Mouse (Mus musculus): ENCODE data around the gene Nell2. TPM values are rescaled to one million over a fixed set of nuclear protein-coding genes. Genes with fewer than 3 reads are reported as not detected.

The Nell2 gene
- 406 and 418 TPM in 2 replicates for polyA plus RNA-seq (2021; fragmentation: Nextera tagmentation)
- long read RNA-seq, experiment 1, transcript Nell2-201 (21 exons, 2,675 nt), result minor isoform, 116 of 1,230 reads
- long read RNA-seq, experiment 1, transcript Nell2-202 (21 exons, 3,220 nt), result major isoform, 170 of 1,230 reads
- long read RNA-seq, experiment 1, partial matches to known transcripts, result 794 of 1,230 reads
- long read RNA-seq, experiment 1, other reads (novel, unspliced or antisense), result 150 of 1,230 reads
- long read RNA-seq, experiment 2, transcript Nell2-202 (21 exons, 3,220 nt), result major isoform, 652 of 4,192 reads
- long read RNA-seq, experiment 2, transcript Nell2-201 (21 exons, 2,675 nt), result minor isoform, 435 of 4,192 reads
- long read RNA-seq, experiment 2, partial matches to known transcripts, result 2,674 of 4,192 reads
- long read RNA-seq, experiment 2, other reads (novel, unspliced or antisense), result 431 of 4,192 reads

GRCm38 (mm10) chr15:95527948-95528861 lies at the start of gene Nell2:
TSS of gene Nell2 (minus strand) at chr15:95528559.

Other genes with a start within 250 kb of the Nell2 start
- gene Dbx2, start 127.4 kb upstream of the Nell2 start, polyA plus RNA-seq (2021; fragmentation: Nextera tagmentation), result 34.4 and 43.0 TPM in 2 replicates